Comparison of ENCODE assay signal across 7 mouse cellular contexts in the genomic region with DNA sequence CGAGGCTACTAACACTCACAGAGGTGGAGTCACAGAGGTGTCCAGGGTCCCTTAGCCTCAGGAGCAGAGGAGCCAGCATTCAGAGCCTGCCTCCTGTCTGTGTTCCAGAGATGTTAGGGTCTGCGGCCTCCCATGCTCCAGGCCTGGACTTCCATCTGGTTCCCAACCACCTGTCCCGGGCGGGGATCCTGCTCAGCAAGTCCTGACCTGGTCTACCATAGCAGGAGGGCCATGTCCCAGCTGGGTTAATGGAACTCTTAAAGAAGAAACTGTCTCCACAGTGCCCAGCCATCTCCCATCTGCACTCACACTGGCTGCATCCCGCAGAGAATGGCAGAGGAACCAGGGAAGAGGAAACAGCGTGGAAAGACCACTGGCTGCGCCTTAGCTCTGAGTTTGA.
"Had no signal": no experiment of that assay in that cellular context is flagged by ENCODE, and none has a peak within 500 bp of the region (broad histone marks: within the 10 kb centered on the region; RNA-seq: fewer than 3 reads in every experiment).

No protein-coding gene starts in this region.

- DNase-seq: lung, adult 2 months; lung, postnatal 14 days; lung, postnatal 36 days; right cerebral cortex, postnatal 14 days; thymus, adult 2 months; thymus, postnatal 25 days; thymus, postnatal 4 days had no signal
